Mouse (Mus musculus) T-helper 17 cell (primary cell): ENCODE data around the gene Flt4.

Experiments used
- in situ Hi-C, 2 experiments: fragments of 300-600 bp; cut with MboI, MseI; formaldehyde crosslinking; loops; 1 replicate in 1 of 2; 2 replicates in 1 of 2; pipeline ENCODE4 v1.15.1; 2025; ENCODE audit warnings: high pct_unique_total_duplicates in 2 of 2

Flt4 gene

DNA sequence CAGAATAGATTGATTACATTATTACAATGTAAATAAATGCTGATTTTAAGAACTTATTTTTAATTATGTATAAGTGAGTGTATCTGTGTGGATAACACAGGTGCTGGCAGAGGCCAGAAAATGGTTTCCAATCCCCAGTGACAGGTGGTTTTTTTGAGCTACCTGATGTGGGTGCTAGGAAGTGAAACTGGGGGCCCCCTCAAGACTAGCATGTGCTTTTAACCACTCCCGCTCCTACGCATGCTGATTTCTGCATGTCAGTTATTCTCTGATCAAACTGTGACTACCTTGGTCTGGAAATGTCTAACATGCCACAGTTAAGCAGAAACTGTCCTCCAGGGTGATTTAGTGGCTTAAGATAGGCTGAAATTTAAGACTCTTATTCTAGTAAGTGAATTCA is 87.4 kb downstream of the Flt4 start:
- in situ Hi-C loops: no loop called here

DNA sequence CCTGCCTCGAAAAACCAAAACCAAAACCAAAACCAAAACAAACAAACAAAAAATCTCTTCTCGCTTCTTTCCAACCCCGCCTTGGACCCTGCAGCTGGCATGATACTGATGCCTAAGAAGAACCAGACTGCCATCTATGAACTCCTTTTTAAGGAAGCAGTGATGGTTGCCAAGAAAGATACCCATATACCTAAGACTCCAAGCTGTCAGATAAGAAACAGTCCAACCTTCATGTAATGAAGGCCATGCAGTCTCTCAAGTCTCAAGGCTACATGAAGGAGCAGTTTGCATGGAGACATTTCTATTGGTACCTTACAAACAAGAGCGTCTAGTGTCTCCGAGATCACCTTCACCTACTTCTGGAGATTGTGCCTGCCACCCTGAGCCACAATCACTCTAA is 88.7 kb downstream of the Flt4 start:
- in situ Hi-C loops: no loop called here

DNA sequence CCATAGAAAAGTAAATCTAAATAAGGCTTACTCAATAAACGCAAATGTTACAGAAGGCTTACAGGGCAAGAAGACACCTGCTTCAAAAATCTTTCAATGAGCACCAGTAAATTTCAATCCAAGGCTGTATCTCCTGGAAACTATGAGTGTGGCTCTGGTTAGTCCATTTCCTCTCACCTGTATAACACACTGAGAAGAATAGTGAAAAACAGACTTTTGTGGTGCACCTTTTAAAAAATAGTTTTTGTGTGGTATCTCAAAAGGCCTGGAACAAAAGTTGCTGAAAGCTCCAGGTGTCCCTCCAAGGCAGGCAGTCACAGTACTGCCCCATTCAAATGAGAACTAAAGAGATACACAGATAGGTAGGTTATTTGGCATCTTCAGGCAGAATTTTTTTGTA is 90.0 kb downstream of the Flt4 start:
- in situ Hi-C loops: no loop called here

DNA sequence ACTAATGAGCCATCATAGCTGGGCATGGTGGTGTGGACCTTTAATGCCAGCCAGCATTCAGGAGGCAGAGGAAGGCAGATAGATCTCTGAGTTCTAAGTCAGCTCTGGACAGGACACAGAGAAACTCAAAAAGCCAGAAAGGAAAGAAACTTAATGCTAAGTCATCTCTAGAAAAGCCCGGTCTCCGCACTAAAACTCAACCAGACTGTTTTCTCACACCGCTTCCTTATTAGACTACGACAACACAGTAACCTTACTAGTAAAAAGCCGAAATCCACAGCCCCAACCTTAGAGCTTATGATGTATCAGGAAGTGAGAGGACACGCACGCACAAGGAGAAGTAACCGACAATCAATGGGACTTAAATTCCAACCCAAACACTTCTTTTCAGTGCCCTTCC is 93.0 kb downstream of the Flt4 start:
- in situ Hi-C loops: loop anchor here in 1 of 2 experiments (25.0 kb wide), 1 partner anchor 890 kb away; the partner anchor contains the start of genes Rack1 and Trim41
